Mouse (Mus musculus) adrenal gland, postnatal 14 days (tissue): ENCODE measurements around the gene Atp5c1. TPM values are rescaled to one million over a fixed set of nuclear protein-coding genes. Genes with fewer than 3 reads are reported as not detected.

Source experiments
- DNase-seq: peaks from one replicate; pipeline ENCODE4 v3.0.0; 2021; ENCODE audit warnings: mixed read lengths
- total RNA-seq: library from RNA; stranded (reverse); gene quantifications from 2 replicates; pipeline ENCODE4 v1.2.3, GENCODE M21; 2021

The Atp5c1 gene
- total RNA-seq, 1 experiment from 2014 or later: 563 TPM

DNA sequence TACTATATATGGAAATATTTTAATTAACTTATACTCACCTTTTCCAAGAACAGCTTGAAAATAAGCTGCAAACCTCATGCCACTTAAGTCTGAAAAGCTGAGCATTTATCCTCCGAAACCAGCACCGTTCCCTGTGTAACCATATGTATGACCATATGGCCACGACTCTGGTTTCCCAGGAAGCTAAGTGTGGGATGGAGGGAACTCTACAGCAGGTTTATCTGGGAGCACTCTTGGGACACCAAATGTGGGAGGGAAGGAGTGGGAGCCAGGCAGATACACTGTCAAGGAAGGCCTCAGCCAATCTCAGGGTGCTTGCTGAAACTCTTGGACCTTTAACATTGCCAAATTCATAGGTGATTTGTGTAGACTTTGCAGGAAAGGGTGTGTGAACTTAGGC is 29.4 kb downstream of the Atp5c1 start:
- DNase-seq: no peak

DNA sequence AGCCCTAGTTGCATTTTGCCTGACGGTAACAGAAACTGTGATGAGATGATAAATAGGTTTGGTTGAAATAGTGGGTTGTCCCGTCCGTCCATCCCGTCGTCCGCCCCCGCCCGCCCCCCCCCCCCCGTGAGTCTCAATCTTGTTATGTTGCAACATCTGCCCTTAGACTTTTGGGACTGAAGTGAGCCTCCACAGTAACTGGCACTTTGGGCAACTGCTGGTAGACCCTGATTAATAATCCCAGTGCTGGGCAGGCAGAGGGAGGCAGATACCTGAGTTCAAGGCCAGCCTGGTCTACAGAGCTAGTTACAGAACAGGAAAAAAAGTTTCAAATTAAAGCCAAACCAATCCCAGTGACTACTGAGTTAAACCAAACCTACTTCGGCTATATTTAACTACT is 30.9 kb downstream of the Atp5c1 start:
- DNase-seq: no peak

DNA sequence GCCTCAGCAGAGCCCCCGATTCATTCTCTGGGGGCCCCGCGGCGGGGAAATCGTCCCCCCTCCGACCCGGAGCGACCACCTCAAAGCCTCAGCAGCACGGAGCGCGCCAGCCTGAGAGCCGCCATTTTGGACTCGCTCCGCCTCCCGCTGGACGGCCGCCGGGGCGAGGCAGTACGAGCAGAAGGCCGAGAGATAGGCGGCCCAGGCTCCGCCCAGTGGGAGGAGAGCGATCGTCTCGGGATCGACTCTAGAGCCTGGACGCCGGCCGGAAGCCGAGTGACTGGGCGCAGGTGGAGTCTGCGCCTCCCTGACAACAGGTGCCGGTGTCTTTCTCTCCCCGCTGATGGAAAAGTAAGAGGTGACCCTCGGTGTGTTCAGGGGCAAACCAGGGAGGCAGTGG is 31.8 kb downstream of the Atp5c1 start, which contains the start of gene Taf3:
Gene Taf3, minus strand, starts transcription at position 136 of the 400 bp plus-strand sequence.
- DNase-seq: peak; percentile 96

DNA sequence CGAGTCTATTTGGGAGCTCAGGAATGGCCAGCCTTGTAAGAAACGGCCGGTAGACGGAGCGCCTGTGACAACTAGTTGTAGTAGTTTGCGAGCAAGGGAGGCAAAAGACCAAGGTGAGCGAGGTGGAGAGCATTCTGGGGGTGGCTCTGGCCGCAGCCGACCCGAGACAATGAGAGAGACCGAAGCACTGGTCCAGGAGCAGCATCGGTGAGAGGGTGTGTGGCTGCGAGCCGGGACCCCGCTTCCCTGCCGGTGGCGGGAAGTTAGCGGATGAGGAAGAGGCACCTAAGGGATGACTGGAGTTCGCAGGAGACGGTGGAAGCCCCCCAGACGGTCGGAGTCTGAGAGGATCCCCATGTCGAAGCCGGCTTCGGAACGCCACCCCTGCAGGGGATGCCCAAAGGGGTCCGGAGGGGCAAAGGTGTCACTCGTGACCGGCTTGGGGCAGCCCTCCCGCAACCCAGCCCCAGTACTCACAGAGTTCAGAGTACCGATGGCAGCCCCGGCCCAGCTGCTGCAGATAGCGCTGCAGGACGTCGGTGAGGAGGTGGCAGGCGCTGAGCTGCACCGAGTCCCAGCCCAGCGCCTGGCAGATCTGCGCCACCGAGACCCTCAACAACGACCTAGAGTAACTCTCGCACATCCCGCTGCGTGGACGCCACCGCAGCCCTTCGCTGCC is 32.4 kb downstream of the Atp5c1 start:
- peak; percentile 45 for DNase-seq

DNA sequence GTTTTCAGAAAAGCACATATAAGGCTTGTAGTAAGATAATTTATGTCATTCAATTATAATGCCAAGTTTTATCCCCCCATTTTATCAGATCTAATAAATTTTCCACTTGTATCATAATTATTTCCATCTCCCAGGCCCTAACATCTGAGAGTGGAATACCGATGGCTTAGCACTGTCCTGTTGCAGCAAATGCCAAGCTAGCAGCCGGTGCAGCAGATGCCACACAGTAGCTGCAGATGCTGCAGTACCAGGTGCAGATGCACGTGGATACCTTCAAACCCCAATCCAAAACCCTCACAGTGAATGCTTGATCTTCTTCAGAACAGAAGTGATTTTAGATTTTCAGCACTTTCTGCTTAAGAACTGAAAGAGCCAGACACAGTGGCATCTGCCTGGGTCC is 45.3 kb downstream of the Atp5c1 start:
- DNase-seq: no peak

DNA sequence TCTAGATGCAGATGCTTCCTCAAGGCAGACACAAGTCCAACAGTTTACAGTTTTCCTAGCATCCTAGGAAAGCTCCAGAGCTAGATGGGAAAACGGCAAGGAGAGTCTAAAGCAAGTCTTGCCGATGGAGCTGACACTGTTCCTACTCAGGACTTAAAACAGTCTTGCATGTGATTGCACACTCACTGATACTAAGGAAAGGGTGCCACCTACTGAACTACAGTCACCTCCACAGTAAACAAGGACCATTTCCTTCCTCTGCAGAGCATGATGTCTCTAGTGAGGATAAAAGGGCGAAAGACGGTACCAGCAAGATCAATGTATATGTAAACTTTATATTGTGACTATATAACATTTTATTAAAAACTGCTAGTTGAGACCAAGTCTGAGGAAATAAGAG is 46.6 kb downstream of the Atp5c1 start:
- DNase-seq: no peak

DNA sequence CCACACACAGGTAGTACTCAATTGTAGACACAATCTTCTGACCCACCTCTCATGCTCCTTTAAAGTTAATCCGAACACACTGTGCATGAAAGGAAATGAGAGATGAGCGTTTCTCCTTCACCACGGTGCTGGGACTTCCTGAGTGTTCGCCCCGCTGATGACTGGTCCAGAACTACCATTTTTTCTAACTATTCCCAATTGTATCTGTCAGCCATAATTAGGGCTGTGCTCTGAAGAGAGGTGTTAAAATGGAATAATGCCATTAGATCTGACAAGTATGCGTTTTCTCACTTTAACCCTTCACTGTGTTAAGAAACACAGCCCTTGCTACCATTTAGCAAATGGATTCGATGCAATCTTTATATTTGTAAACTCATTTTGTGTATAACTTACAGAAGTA is 50.6 kb downstream of the Atp5c1 start:
- DNase-seq: no peak

DNA sequence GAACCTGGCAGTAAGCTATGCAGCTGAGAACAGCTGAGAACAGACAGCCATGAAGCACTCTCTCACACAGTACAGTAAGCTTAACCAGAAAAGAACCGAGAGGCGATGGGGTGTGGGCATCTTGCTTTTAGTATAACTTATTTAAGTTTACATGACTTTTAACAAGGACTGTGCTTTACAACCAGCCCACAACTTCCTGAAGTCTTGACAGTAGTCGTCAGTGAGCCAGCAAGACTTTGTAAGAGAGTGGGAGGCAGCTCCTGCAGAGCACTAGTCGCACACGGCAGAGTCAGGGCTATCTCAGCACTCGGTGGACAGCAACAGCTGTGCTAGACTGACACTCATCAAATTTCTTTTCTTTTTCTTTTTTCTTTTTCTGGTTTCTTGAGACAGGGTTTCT is 56.0 kb downstream of the Atp5c1 start:
- DNase-seq: no peak

DNA sequence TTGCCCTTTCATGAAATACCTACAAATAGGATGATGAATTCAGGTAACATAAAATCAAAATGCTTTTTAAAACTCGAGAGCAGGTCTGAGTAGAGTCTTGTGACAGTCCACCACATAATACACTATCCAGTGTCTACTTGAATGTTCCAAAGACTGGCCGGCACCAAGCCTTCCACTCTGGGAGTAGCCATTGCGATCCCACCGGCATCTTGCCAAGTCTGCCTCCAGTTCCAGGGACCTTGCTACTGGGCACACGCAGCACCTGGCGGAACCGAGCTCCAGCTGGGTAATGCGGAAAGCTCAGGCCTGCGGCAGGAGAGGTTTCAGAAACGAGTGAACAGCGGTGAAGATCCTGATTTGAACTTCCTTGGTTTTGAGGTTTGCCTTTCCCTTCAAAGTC is 59.0 kb downstream of the Atp5c1 start:
- peak; percentile 30 for DNase-seq

DNA sequence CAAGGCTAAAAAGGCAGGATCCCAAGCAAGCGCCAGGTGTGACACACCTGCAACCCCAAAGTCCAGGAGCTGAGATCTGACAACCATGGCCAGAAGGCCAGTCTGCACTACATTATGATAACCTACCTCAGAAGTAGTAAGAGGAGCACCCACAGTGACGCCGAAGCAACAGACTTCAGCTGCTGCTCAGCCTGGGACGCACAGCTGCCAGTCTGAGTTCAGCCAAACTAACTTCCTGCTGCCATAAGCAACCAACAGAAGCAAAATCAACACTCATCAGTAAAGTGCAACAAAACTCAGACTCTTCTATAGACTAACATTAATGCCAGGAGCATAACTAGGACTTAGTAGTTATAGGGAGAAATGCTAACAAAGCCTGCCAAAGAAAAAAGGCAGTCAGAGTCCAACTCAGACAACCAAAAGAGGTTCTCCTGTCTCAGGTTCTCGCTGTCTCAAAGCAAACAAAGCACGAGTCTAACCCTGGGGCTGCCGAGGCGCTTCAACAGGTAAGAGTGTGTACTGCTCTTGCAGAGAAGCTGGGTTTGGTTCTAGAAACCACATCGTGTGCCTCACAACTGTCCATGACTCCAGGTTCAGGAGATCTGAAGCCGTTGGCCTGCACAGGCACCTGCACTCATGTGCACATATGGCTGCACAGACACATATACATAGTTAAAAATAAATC is 65.2 kb downstream of the Atp5c1 start:
- no peak for DNase-seq

DNA sequence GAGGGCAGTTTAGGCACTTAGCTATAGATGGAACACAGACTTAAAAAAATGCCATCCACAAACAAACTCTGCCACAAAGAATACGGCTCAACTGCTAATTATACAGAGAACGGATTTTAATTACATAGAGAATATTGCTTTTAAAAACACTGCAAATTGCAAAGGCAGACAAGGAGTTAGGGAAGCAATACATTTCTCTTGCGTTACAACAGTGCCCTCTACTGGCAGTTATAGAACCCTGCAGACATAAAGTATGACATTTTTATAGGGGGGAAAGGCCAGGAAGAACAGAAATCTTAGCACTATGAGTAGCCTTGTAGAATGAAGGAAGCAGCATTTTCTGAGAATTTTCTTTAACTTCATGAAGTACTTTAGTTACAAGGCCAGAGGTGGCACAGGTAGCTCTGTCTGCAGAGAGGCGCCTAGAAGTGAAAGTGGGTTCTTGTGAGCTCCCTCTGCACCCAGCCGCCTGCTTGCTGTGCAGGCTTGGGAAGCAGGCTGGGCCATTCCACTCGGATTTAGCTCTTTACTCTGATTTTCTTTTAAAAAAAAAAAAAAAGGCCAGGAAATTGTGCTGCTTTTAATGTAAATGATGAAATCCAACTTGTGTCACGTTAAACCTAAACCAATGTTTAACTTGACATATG is 69.9 kb downstream of the Atp5c1 start:
- DNase-seq: peak; percentile 54

DNA sequence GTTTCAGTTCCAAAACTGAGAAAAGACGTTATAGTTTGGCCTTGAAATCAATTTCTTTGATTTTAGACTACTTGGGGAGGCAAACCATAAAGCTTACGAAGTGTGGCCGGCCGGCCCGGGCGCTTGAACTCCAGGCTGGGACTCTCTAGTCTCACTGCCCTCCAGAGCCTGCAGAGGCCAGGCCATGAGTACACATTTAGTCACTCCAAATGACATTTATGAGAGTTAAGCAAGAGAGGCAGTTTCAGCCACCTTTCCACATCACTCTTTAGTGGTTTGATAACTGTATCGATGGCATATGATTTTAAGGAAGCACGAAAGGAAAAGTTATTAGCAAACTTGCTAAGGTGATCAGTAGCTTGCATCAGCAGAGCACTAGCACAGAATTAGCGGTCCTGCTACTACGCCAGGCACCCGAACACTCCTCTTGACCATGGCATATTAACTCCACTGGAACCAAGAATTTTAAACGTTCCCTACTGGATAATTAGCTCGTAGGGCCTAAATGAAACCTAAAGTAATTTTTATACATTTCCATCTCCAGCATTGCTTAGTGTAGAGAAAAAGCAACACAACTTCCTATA is 70.5 kb downstream of the Atp5c1 start:
- DNase-seq: peak; percentile 8

DNA sequence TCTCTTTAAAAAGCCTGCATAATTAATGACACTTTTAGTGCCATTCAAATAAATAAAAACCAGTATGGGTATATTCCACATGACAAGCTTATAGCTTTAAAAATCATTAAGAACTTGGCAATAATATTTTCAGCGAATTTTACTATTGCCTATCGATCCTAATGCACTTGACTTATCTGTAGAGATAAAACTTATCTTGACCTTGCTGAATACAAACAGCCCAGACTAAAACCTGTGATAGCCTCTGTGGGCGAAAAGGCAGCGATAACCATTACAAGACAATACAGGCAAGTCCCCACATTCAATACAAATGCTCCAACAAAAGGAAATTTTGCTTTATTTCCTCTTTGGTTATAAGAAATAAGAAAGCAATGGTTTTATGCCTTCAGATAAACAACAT is 71.7 kb downstream of the Atp5c1 start:
- DNase-seq: no peak

Other genes starting within 250 kb of the Atp5c1 start
- 1.3 and 1.4 TPM in 2 replicates for gene 4930412O13Rik, start 199.3 kb downstream of the Atp5c1 start, total RNA-seq
- gene 9230102O04Rik, start 191.0 kb downstream of the Atp5c1 start, total RNA-seq: not detected in 2 replicates
- 17.3 and 19.1 TPM in 2 replicates for gene Gata3, start 190.5 kb downstream of the Atp5c1 start, total RNA-seq
- 10.3 and 13.4 TPM in 2 replicates for gene Taf3, start 31.9 kb downstream of the Atp5c1 start, total RNA-seq
- gene Kin, start 83 bp upstream of the Atp5c1 start, total RNA-seq: 21.0 and 24.7 TPM in 2 replicates
- 14.6 and 184 TPM in 2 replicates for gene Itih2, start 50.9 kb upstream of the Atp5c1 start, total RNA-seq
- 39.0 and 42.8 TPM in 2 replicates for gene Itih5, start 73.1 kb upstream of the Atp5c1 start, total RNA-seq